Mouse (Mus musculus): ENCODE data around the gene Krtap5-1. TPM values are rescaled to one million over a fixed set of nuclear protein-coding genes. Genes with fewer than 3 reads are reported as not detected.
"Not testable (repeated sequence)": the region's sequence is repeated elsewhere in the genome, so short reads cannot be mapped to it uniquely, and the experiment has no call there.

Gene Krtap5-1
- polyA plus RNA-seq (2016; fragmentation: Nextera tagmentation; extraction: Ambion mirVana) = not detected in 2 replicates

DNA sequence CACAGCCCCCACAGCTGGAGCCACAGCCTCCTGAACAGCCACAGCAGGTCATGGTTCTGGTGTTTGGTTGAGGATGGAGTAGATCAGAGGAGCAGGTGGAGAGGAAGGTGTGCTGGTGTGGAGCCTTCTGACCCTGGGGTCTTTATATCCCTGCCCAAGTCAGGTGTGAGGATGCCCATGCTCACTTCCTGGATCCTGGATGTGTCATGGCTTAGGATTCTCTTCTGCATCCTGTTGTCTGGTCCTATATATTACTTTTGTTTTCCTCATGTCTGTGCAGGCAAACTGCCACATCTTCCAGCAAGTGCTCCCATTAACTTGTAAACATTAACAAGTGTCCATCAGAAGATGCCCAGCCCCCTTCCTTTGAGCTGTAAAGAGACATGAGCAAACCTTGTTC lies at the start of gene Krtap5-1:
Gene Krtap5-1 (minus strand): TSS at position 101 of the 400 bp plus-strand sequence.
- not testable (repeated sequence) for H3K27ac ChIP-seq; H3K9me3 ChIP-seq; H3K4me1 ChIP-seq; H3K9ac ChIP-seq; H3K27me3 ChIP-seq; H3K36me3 ChIP-seq (replicated peaks); ATAC-seq (ENCODE audit: low FRiP score); H3K4me3 ChIP-seq (replicated peaks); H3K4me2 ChIP-seq

DNA sequence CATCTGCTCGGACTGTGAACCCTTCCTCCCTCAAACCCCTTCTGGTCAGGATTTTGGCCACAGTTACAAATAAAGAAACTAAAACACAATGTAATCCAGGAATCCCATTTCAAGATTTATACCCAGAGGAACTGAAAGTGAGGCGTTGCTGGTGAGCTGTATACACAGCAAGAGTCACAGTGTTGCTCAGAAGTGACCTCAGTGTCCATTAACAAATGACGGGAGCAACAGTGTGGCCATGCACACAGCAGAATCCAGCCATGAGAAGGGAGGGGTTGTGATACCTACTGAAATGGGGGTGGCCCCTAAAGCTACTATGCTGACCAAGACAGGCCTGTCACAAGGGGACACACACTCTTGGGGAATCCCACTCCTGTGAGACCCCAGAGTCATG lies 45.3 kb upstream of the Krtap5-1 start:
- Histone ChIP-seq H3K9me3 (no peaks in the 10 kb centered on the region), H3K27me3 (no peaks in the 10 kb centered on the region), H3K4me3 (replicated peaks) (no peak overlapping the region), H3K27ac (no peak overlapping the region), H3K4me2 (no peak overlapping the region), H3K9ac (no peak overlapping the region), H3K4me1 (peaks cover 3% of the 10 kb centered on the region; the same call in 1 of the 2 replicates), H3K36me3 (replicated peaks) (no peaks in the 10 kb centered on the region)
- WGBS = 80% methylated on average over 3 of the region's 3 CpGs
- ATAC-seq (ENCODE audit: low FRiP score) = no peak

DNA sequence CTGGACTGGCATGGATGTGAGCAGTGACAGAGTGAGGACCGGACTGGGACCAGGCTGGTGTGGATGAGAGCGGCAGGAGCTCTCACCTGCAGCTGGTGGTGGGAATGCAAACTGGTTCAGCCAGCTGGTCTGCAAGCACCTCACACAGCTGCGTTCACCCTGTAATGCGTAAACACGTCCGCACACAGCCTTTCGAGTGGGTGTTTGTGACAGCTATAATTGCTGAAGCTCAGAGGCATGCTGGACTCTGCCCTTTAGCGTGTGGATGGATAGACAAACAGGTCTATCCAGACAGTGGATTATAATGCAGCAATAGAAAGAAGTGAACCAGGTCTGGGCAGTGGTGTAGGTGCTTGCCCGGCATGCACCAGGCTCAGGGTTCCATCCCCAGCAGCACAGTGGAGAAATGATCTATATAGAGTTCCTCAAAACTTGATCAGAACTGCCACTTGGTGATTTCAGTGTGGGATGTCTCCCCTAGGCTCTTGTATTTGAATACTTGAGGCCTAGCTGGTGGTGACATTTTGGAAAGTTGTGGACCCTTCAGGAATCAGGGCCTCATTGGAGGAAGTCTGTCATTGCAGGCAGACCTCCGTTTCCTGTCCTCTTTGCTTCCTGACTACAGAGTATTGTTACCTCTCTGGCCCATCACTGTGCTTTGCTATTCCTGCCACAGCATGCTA lies 44.8 kb upstream of the Krtap5-1 start:
- Histone ChIP-seq H3K36me3 (replicated peaks) (no peaks in the 10 kb centered on the region), H3K27ac (no peak overlapping the region), H3K9me3 (no peaks in the 10 kb centered on the region), H3K27me3 (no peaks in the 10 kb centered on the region), H3K4me2 (no peak overlapping the region), H3K4me3 (replicated peaks) (no peak overlapping the region), H3K4me1 (peaks cover 3% of the 10 kb centered on the region; the same call in 1 of the 2 replicates), H3K9ac (no peak overlapping the region)
- no peak for ATAC-seq (ENCODE audit: low FRiP score)
- 79% methylated on average over 10 of the region's 10 CpGs for WGBS

DNA sequence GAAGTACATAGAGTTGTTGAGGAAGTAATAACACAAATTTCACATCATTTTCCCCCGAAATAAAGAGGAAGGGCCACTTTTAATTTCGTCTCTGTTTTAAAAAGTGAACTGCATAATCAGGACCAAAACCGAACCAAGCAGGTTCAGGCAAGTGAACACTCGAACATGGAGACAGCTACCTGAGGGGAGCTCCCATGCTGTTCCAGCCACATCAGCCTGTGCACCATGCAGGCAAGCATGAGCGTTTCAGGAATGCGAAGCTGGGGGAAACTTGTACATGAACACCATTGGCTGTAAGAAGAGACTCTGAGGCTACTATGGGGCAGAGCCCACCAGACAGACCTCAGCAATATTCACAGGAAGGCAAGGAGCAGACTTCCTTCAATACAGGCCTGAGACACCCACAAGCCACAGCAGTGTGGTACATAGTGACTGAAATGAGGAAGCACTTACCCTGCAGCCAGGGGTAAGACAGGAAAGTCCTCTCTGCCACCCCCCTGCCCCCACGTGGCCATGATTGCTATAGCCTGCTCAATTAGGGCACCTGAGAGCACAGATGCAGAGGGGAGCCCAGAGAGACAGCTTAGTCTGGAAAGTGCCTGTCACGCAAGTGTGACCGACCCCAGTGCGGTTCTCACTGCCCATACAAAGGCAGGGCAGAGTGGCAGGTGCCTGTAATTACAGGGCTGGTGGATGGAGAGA lies 43.5 kb upstream of the Krtap5-1 start:
- H3K9ac ChIP-seq = no peak overlapping the region; the same call in 1 of the 2 replicates
- ATAC-seq (ENCODE audit: low FRiP score) = no peak
- WGBS = 56% methylated on average over 10 of the region's 10 CpGs

DNA sequence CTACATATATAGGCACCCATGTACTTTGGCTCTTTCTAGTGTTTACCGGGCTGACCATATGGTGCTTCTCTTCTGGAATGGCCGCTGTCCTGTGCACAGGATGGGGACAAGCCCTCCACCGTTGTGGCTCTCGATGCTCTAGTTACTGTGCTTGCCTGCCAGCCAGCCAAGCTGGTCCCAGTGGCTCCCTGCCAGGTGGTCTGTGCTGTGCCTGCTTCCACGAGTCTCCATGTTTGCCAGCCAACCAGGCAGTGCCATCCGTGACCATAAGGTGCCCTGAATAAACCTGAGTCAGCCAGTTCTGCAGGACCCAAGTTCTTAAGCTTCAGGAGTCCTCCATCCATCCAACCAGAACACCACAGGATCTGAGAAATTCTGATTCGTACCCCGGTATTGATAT lies 38.2 kb upstream of the Krtap5-1 start:
- Histone ChIP-seq H3K27ac (no peak overlapping the region), H3K4me3 (replicated peaks) (no peak overlapping the region), H3K4me2 (no peak overlapping the region), H3K9ac (no peak overlapping the region), H3K4me1 (no peaks in the 10 kb centered on the region), H3K9me3 (no peaks in the 10 kb centered on the region), H3K36me3 (replicated peaks) (no peaks in the 10 kb centered on the region), H3K27me3 (peaks cover 8% of the 10 kb centered on the region)
- no peak for ATAC-seq (ENCODE audit: low FRiP score)
- 84% methylated on average over 8 of the region's 8 CpGs for WGBS

More for the DNA sequence above, 43.5 kb upstream of the Krtap5-1 start:
- Histone ChIP-seq H3K4me3 (replicated peaks) (no peak overlapping the region), H3K36me3 (replicated peaks) (no peaks in the 10 kb centered on the region), H3K27ac (no peak overlapping the region), H3K9me3 (no peaks in the 10 kb centered on the region), H3K4me1 (peaks cover 3% of the 10 kb centered on the region; the same call in 1 of the 2 replicates), H3K4me2 (no peak overlapping the region), H3K27me3 (peaks cover 3% of the 10 kb centered on the region; the same call in 1 of the 2 replicates)

DNA sequence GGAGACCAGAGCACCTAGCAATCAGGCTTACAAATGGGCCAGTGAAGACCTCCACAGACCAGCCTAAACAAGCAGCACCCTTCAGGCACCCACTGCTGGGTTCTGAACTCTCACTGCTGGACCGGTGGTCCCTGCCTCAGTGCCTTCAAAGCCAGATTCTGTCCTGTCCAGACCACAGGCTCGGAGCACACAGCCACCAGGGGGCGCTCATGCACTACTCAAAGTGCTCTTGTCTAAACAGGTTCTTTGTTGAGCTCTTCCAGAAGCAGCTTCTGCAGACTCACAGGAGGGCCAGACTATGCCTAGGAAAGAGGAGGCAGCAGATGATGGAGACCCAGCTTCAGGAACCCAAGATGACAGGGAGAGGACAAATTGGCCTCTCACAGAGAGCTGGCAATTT lies 37.3 kb upstream of the Krtap5-1 start:
- Histone ChIP-seq H3K27me3 (peaks cover 8% of the 10 kb centered on the region), H3K4me2 (no peak overlapping the region), H3K36me3 (replicated peaks) (no peaks in the 10 kb centered on the region), H3K4me1 (no peaks in the 10 kb centered on the region), H3K9ac (no peak overlapping the region), H3K4me3 (replicated peaks) (no peak overlapping the region), H3K9me3 (no peaks in the 10 kb centered on the region), H3K27ac (no peak overlapping the region)
- WGBS = 2% methylated on average over 3 of the region's 3 CpGs
- peak; percentile 85 for ATAC-seq (ENCODE audit: low FRiP score)

DNA sequence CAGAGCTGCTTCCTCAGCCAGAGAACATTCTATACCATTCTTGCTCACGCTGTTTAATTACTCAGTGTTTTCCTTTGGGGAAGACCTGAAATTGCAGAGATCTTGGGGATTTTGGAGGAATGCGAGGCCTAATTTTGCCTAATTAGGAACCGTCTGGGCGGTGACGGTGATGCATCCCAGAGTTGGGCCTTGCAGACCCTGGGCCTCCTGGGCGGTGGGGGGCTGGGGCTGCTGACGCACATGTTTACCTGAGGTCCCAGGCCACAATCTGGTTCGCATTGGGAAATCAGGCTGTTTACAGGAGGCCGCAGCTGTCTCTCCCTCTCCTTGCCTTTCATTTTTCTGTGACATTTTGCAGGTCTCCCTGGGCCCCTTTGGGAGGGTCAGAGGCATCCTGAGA lies 35.8 kb upstream of the Krtap5-1 start:
- not testable (repeated sequence) for H3K4me3 ChIP-seq (replicated peaks); H3K9me3 ChIP-seq; H3K4me1 ChIP-seq; ATAC-seq (ENCODE audit: low FRiP score); H3K9ac ChIP-seq; H3K36me3 ChIP-seq (replicated peaks); H3K27ac ChIP-seq; H3K27me3 ChIP-seq; H3K4me2 ChIP-seq
- 66% methylated on average over 5 of the region's 9 CpGs for WGBS

DNA sequence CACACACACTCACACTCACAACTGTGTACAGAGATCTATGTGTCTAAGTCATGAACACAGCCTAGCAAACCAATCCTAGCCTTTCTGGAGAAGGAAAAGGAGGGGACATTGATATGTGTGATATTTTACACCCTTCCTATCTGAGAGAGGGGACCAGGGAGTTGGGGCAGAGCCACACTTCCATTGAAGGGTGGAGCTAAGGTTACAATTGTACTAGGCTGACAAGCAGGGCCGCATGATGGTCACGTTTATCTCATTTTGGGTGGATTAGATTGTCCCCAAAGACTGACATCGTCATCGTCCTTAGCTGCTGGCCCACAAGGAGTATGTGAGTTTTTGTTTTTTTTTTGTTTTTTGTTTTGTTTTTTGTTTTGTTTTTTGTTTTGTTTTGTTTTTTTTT lies 34.4 kb upstream of the Krtap5-1 start:
- Histone ChIP-seq H3K4me1 (no peaks in the 10 kb centered on the region), H3K27me3 (peaks cover 7% of the 10 kb centered on the region), H3K4me2 (no peak overlapping the region), H3K36me3 (replicated peaks) (no peaks in the 10 kb centered on the region), H3K9me3 (no peaks in the 10 kb centered on the region), H3K9ac (no peak overlapping the region), H3K4me3 (replicated peaks) (no peak overlapping the region), H3K27ac (no peak overlapping the region)
- WGBS = 84% methylated on average over 4 of the region's 4 CpGs
- no peak for ATAC-seq (ENCODE audit: low FRiP score)

DNA sequence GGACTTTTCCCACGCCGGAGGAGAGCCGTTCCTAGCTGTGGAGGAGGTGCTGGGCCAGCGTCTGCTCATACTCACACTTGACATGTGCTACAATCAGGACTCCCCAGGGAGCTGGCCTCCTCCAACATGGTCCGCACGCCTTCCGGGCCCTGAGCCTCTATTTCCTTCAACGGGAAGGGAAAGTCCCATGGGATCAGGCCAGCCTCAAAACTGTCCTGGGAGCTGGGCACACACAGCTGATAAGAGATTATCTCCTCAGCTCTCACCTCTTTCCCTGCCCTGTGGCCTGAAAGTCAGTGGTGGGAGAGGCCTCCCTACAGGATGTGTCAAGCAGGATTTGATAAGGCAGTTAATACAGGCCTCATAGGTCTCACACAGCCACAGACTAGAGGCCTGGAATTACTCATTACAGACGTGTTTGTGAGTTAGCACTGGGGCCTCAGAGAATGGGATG lies 33.4 kb upstream of the Krtap5-1 start:
- Histone ChIP-seq H3K4me1 (no peaks in the 10 kb centered on the region), H3K27ac (no peak overlapping the region), H3K9ac (no peak overlapping the region), H3K36me3 (replicated peaks) (no peaks in the 10 kb centered on the region), H3K4me3 (replicated peaks) (no peak overlapping the region), H3K9me3 (no peaks in the 10 kb centered on the region), H3K27me3 (peaks cover 4% of the 10 kb centered on the region; the same call in 1 of the 2 replicates), H3K4me2 (no peak overlapping the region)
- WGBS = 80% methylated on average over 9 of the region's 9 CpGs
- ATAC-seq (ENCODE audit: low FRiP score) = no peak

DNA sequence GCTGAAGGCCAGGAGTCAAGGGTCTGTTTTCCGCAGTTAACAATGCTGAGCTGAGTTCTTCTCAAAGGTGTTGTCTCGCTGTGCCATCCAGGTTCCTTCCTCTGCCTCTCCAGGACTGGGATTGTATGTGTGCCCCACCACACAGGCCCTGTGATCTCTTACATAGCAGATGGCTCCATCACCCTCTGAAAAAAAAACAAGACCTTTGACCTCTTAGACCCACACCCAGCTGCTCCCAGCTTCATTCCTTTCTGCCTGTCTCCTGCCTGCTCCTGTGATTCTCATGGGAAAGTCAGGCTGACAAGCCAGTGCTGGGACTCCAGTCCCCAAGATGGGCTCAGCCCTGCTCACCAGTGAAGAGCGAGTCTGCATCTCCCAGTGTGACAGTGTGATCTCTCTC lies 31.6 kb upstream of the Krtap5-1 start:
- H3K4me3 ChIP-seq (replicated peaks) = no peak overlapping the region
- H3K9ac ChIP-seq = no peak overlapping the region
- no peak overlapping the region for H3K4me2 ChIP-seq
- H3K36me3 ChIP-seq (replicated peaks) = no peaks in the 10 kb centered on the region
- peaks cover 3% of the 10 kb centered on the region; the same call in 1 of the 2 replicates for H3K27me3 ChIP-seq
- 58% methylated on average over 3 of the region's 3 CpGs for WGBS
- ATAC-seq (ENCODE audit: low FRiP score) = no peak
- H3K4me1 ChIP-seq = no peaks in the 10 kb centered on the region
- no peaks in the 10 kb centered on the region for H3K9me3 ChIP-seq
- H3K27ac ChIP-seq = no peak overlapping the region

DNA sequence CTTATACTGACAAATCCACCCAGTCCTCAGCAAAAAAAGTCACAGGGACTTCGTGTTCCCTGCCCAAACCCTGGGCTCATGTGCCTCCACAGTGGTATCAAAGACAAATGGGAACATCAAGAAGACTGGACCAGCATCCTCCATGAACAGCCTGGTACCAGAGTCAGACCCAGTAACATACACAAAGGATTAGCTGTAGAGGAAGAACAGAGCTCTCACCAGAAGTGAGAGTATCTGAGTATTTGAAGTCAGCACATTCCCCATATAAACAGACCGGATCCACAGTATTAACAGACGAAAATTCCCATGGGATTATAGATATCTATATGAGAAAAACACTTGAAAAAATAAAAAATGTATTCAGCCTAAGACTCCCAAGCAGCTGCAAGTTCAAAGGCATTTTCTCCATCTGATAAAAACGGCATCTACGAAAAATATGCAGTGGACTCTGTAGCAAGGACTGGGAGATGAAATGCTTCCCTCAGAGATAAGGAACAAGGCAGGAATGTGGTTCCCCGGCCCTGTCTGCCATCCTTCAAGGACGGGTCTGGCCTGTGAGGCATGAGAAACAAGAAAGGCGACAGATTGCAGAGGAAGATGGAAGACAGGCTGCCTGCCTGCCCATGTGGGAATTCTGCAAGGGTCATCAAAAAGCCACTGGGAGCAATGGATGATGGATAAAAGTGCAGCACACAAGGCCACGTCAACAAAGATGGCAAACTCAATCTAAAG lies 30.0 kb upstream of the Krtap5-1 start:
- Histone ChIP-seq H3K9ac (no peak overlapping the region), H3K9me3 (no peaks in the 10 kb centered on the region), H3K4me3 (replicated peaks) (no peak overlapping the region), H3K27me3 (no peaks in the 10 kb centered on the region), H3K27ac (no peak overlapping the region), H3K36me3 (replicated peaks) (no peaks in the 10 kb centered on the region), H3K4me1 (no peaks in the 10 kb centered on the region), H3K4me2 (no peak overlapping the region)
- WGBS = 77% methylated on average over 9 of the region's 9 CpGs
- no peak for ATAC-seq (ENCODE audit: low FRiP score)

DNA sequence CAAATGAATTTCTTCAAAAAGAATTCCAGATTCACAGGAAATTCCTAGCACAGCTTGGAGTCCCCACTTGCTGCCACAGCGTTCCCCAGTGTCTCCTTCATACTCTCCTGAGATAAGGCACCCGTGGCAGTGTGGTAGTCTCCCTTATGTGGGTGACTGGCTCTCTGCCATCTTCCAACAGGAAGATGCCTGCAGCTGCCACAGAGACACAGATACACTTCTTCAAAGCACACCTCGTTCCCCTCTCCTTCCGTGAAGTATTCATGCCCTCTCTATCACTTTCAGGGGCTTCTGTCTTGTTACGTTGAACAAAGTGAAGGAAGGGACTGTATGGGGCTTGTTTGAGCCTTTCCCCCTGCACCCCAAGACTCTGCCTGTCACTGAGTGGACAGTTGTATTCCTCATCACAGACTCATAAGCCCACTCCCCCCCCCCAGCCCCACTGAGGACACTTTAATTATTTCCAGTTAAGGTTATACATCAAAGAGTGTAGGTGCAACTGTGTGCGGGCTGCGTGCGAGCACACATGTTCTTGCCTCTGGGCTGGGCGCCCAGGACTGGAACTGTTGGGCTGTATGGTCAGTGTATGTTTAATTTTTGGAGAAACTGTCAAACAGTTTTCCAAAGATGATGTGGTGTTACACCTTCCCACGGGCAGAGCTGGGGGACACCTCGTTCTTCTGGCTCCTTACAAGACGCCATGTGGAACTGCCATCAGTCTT lies 26.6 kb upstream of the Krtap5-1 start:
- 91% methylated on average over 12 of the region's 12 CpGs for WGBS
- Histone ChIP-seq H3K9ac (no peak overlapping the region), H3K27me3 (peaks cover 2% of the 10 kb centered on the region; the same call in 1 of the 2 replicates), H3K9me3 (no peaks in the 10 kb centered on the region), H3K4me3 (replicated peaks) (no peak overlapping the region), H3K4me1 (no peaks in the 10 kb centered on the region), H3K27ac (no peak overlapping the region), H3K36me3 (replicated peaks) (no peaks in the 10 kb centered on the region), H3K4me2 (no peak overlapping the region)
- no peak for ATAC-seq (ENCODE audit: low FRiP score)

Measured in forebrain, embryonic 12.5 days (tissue).